Mouse (Mus musculus) liver, embryonic 14.5 days (tissue): ENCODE results near the gene Mpst.

Experiments
- CTCF ChIP-seq: IDR thresholded peaks from 2 replicates; pipeline ENCODE4 v1.5.1; 2016; ENCODE audit warnings: antibody characterized with exemption, low read depth, control low read depth
- EP300 ChIP-seq: IDR thresholded peaks from 2 replicates; pipeline ENCODE4 v1.6.1; 2016; ENCODE audit warnings: antibody characterized with exemption, low read depth

DNA sequence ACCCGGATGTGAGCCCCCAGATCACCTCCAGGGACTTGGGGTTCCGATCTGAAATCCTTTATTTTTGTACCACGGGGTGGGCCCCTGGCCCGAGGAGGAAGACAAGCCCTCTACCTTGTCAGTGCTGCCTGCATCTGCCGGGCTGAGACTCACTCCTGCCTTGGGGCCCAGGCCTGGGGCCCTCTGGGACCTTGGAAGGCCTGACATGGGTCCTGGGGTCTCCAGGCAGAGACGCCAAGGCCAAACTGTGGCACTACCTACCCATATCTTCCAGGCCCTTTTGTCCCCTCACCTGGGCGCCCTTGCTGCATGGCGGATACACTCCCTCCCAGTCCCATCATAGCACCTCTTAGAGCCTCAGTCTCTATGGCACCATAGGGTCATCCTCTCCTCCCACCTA is 32.3 kb downstream of the Mpst start:
- TF ChIP-seq CTCF, result no peak
- TF ChIP-seq EP300, result no peak
